Mouse (Mus musculus): Measurements from ENCODE around the gene Myh11.

GRCm38 (mm10) chr16:14308245-14309073 lies 17.3 kb upstream of the Myh11 start:
- TF ChIP-seq MAFK (IDR thresholded peaks at IDR 0.05; ENCODE audit: insufficient read depth, low read depth, low read length) = no peak
- TF ChIP-seq ZC3H11A (IDR thresholded peaks at IDR 0.05; ENCODE audit: borderline replicate concordance, low read depth, low read length) = no peak
- no peak for TF ChIP-seq ZNF384 (IDR thresholded peaks at IDR 0.05; ENCODE audit: low read depth, low read length)
- TF ChIP-seq HCFC1 (IDR thresholded peaks at IDR 0.05; ENCODE audit: borderline replicate concordance, insufficient read depth, low read length) = no peak

Data from ES-E14 (cell line).